Mouse (Mus musculus) thymus, adult 2 months (tissue): Measurements from ENCODE around the gene Tent5c.

Experiments
- CTCF ChIP-seq: fragments of 200-500 bp; IDR thresholded peaks from 2 replicates; pipeline ENCODE4 v1.5.1; 2012; ENCODE audit warnings: mild to moderate bottlenecking, control low read depth, low read length, moderate library complexity, borderline replicate concordance; ENCODE audit not compliant: control insufficient read depth, poor library complexity, insufficient read depth; ENCODE audit errors: extremely low read depth
- POLR2A ChIP-seq: fragments of 200-500 bp; IDR thresholded peaks from 2 replicates; pipeline ENCODE4 v1.6.1; 2012; ENCODE audit warnings: mild to moderate bottlenecking, low read length, control low read depth, moderate library complexity; ENCODE audit not compliant: control insufficient read depth, poor library complexity, insufficient read depth; ENCODE audit errors: extremely low read depth

DNA sequence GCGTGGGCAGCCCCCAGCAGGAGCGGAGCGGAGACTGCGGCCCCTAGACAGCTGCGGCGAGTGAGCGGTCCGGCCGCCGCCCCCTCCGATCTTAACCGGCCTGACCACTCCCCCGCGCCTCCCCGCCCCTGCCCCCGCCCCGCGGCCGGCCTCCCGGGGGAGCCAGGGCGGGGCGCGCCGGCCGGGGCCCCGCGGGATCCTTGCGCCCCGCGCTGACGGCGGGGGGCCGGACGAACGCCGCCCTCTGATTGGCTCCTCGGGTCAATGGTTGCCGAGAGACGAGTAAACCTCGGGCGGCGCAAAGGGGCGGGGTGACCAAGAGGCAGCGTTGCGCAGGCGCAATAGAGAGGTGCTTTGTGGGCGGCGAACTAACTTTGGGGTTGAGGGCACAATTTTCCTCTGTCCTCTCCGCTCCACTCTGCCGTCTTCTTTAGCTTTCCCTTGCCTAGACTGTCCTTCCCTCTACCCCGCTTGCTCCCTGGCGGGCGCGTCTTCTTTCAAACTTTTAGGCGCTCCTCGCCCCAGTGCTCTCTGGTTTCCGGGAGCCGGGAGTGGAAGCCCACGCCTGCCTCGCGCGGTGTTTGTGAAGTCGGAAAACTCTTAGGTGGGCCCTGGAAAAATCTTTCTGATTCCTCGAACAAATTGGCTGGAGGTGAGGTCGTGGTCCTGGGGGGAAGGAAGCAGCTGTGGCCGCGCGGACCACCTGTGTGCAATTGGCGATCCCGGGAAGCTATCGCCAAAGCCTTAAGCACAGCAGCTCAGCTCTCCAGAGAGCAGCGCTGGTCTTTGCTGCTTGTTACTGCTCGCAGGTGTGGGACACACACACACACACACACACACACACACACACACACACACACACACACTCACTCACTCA, at the start of gene Tent5c:
- TF ChIP-seq CTCF, result no peak
- no peak for TF ChIP-seq POLR2A
